Mouse (Mus musculus) heart, embryonic 14.5 days (tissue): ENCODE data around the gene 3110070M22Rik. TPM values are rescaled to one million over a fixed set of nuclear protein-coding genes. Genes with fewer than 3 reads are reported as not detected.
"Not testable (repeated sequence)": the region's sequence is repeated elsewhere in the genome, so short reads cannot be mapped to it uniquely, and the experiment has no call there.

Experiments used
- ATAC-seq: fragments of 200-750 bp; cut with Nextera tagmentation; 2 replicates; pipeline ENCODE4 v1.8.0; 2017; ENCODE audit warnings: low read depth, moderate TSS enrichment; ENCODE audit not compliant: insufficient number of reproducible peaks, insufficient read depth, low FRiP score
- H3K27ac ChIP-seq, 2 experiments: fragments of 200-500 bp in 1 of 2; fragments of 300-500 bp in 1 of 2; sonication (generic) in 1 of 2; replicated peaks in 1 of 2; 2 replicates each; pipeline ENCODE4 v1.5.1; 2012 to 2014; ENCODE audit warnings: low read depth in 2 of 2, low read length in 2 of 2, control low read depth in 1 of 2, mild to moderate bottlenecking in 1 of 2, mixed read lengths in 1 of 2; ENCODE audit not compliant: control insufficient read depth in 1 of 2, insufficient read depth in 1 of 2
- H3K27me3 ChIP-seq: fragments of 300-500 bp; sonication (generic); 2 replicates; pipeline ENCODE4 v1.6.1; 2014; ENCODE audit warnings: mild to moderate bottlenecking, low read length, control low read depth; ENCODE audit not compliant: control insufficient read depth, insufficient read depth
- H3K36me3 ChIP-seq: fragments of 300-500 bp; sonication (generic); 2 replicates; pipeline ENCODE4 v1.6.1; 2014; ENCODE audit warnings: mild to moderate bottlenecking, control low read depth, low read length, mixed read lengths; ENCODE audit not compliant: control insufficient read depth, insufficient read depth
- H3K4me1 ChIP-seq, 2 experiments: fragments of 200-500 bp in 1 of 2; fragments of 300-500 bp in 1 of 2; sonication (generic) in 1 of 2; 2 replicates each; pipeline ENCODE4 v1.6.1; 2012 to 2014; ENCODE audit warnings: low read length in 2 of 2, control low read depth in 1 of 2, mixed read lengths in 1 of 2; ENCODE audit not compliant: control insufficient read depth in 2 of 2, insufficient read depth in 2 of 2
- H3K4me2 ChIP-seq: fragments of 300-500 bp; sonication (generic); 2 replicates; pipeline ENCODE4 v1.6.1; 2014; ENCODE audit warnings: mild to moderate bottlenecking, low read length
- H3K4me3 ChIP-seq, 2 experiments: fragments of 200-500 bp in 1 of 2; fragments of 300-500 bp in 1 of 2; sonication (generic) in 1 of 2; 2 replicates each; pipeline ENCODE4 v1.5.1; 2012 to 2014; ENCODE audit warnings: low read length in 2 of 2, mild to moderate bottlenecking in 2 of 2, control low read depth in 1 of 2, low read depth in 1 of 2, moderate library complexity in 1 of 2; ENCODE audit not compliant: control insufficient read depth in 1 of 2, insufficient read depth in 1 of 2
- H3K9ac ChIP-seq: fragments of 300-500 bp; sonication (generic); 2 replicates; pipeline ENCODE4 v1.6.1; 2014; ENCODE audit warnings: mild to moderate bottlenecking, low read length
- H3K9me3 ChIP-seq: fragments of 300-500 bp; sonication (generic); 2 replicates; pipeline ENCODE4 v1.6.1; 2016; ENCODE audit warnings: low read length, control low read depth; ENCODE audit not compliant: control insufficient read depth
- WGBS: fragments of 180-500 bp; shearing (Covaris S2); extraction: QIAGEN DNeasy Blood & Tissue Kit; methylation state at CpG from one replicate; pipeline ENCODE4 v1.1.7; 2014; 5-methylcytosine and 5-hydroxymethylcytosine counted together
- polyA plus RNA-seq: library from polyadenylated mRNA; unstranded; fragments of >200 nt; fragmentation: Nextera tagmentation; extraction: Ambion mirVana; gene quantifications from 2 replicates; pipeline ENCODE4 v1.2.1, GENCODE M21; 2014

The 3110070M22Rik gene
- 0.77 and 1.1 TPM in 2 replicates for polyA plus RNA-seq

GRCm38 (mm10) chr13:119487880-119488580 lies at the start of gene 3110070M22Rik, which contains the start of gene Tmem267:
3110070M22Rik (minus strand) TSS chr13:119488383.
Tmem267 (plus strand) TSS chr13:119488039.
- Histone ChIP-seq H3K36me3 (peaks cover 33% of the 10 kb centered on the region), H3K27ac (peak within 1 kb of the TSS; percentile 46 to 67; a peak in 3 of 4 replicates), H3K9me3 (peaks cover 8% of the 10 kb centered on the region), H3K4me1 (no peaks in the 10 kb centered on the region), H3K27me3 (no peaks in the 10 kb centered on the region), H3K4me3 (no peak within 1 kb of the TSS), H3K9ac (no peak within 1 kb of the TSS; the same call in none of the 2 replicates), H3K4me2 (no peak within 1 kb of the TSS)
- ATAC-seq, result no peak
- WGBS, result 59% methylated on average over 87 of the region's 87 CpGs

GRCm38 (mm10) chr13:119494938-119495337 lies 6.8 kb upstream of the 3110070M22Rik start:
- not testable (repeated sequence) for H3K9ac ChIP-seq, H3K36me3 ChIP-seq, H3K4me3 ChIP-seq, H3K4me2 ChIP-seq, H3K27me3 ChIP-seq, H3K27ac ChIP-seq, ATAC-seq, H3K4me1 ChIP-seq
- H3K9me3 ChIP-seq, result peaks cover 11% of the 10 kb centered on the region
- 90% methylated on average over 9 of the region's 22 CpGs for WGBS

- H3K9me3 ChIP-seq, result peaks cover 13% of the 10 kb centered on the region
- ATAC-seq, H3K4me2 ChIP-seq, H3K27ac ChIP-seq, H3K4me1 ChIP-seq, H3K27me3 ChIP-seq, H3K4me3 ChIP-seq, H3K36me3 ChIP-seq, H3K9ac ChIP-seq: not testable (repeated sequence)
- 83% methylated on average over 10 of the region's 10 CpGs for WGBS
These were observed 3.9 kb upstream of the 3110070M22Rik start for GRCm38 (mm10) chr13:119492083-119492482.

- no peak overlapping the region for H3K27ac ChIP-seq
- no peak overlapping the region for H3K4me3 ChIP-seq
- H3K4me1 ChIP-seq, result no peaks in the 10 kb centered on the region
- H3K9me3 ChIP-seq, result peaks cover 8% of the 10 kb centered on the region
- no peaks in the 10 kb centered on the region for H3K27me3 ChIP-seq
- no peak overlapping the region for H3K9ac ChIP-seq
- WGBS, result 42% methylated on average over 7 of the region's 7 CpGs
- no peak overlapping the region for H3K4me2 ChIP-seq
- no peak for ATAC-seq
- peaks cover 40% of the 10 kb centered on the region for H3K36me3 ChIP-seq
These were observed 829 bp downstream of the 3110070M22Rik start for GRCm38 (mm10) chr13:119487354-119487753.

GRCm38 (mm10) chr13:119477789-119478188 lies 10.4 kb downstream of the 3110070M22Rik start:
- H3K4me3 ChIP-seq, result no peak overlapping the region
- H3K27ac ChIP-seq, result no peak overlapping the region
- 84% methylated on average over 2 of the region's 2 CpGs for WGBS
- H3K27me3 ChIP-seq, result no peaks in the 10 kb centered on the region
- peaks cover 90% of the 10 kb centered on the region for H3K36me3 ChIP-seq
- H3K9me3 ChIP-seq, result no peaks in the 10 kb centered on the region
- H3K4me1 ChIP-seq, result no peaks in the 10 kb centered on the region
- no peak overlapping the region for H3K4me2 ChIP-seq
- no peak for ATAC-seq
- no peak overlapping the region for H3K9ac ChIP-seq

- Histone ChIP-seq H3K27me3 (no peaks in the 10 kb centered on the region), H3K9me3 (no peaks in the 10 kb centered on the region), H3K4me2 (no peak overlapping the region), H3K27ac (no peak overlapping the region), H3K9ac (no peak overlapping the region), H3K4me1 (no peaks in the 10 kb centered on the region), H3K4me3 (no peak overlapping the region), H3K36me3 (peaks cover 90% of the 10 kb centered on the region)
- WGBS, result 42% methylated on average over 9 of the region's 9 CpGs
- no peak for ATAC-seq
These were observed 11.6 kb downstream of the 3110070M22Rik start for GRCm38 (mm10) chr13:119476631-119477030.

- Histone ChIP-seq H3K4me2 (peak within 1 kb of the TSS; percentile 91), H3K27me3 (no peaks in the 10 kb centered on the region), H3K9ac (peak within 1 kb of the TSS; percentile 89), H3K36me3 (peaks cover 36% of the 10 kb centered on the region), H3K27ac (peak within 1 kb of the TSS; percentile 40 to 75), H3K4me1 (peaks cover 3 to 8% of the 10 kb centered on the region in 2 experiments), H3K4me3 (peak within 1 kb of the TSS; percentile 69 to 84), H3K9me3 (no peaks in the 10 kb centered on the region)
- 2% methylated on average over 57 of the region's 57 CpGs for WGBS
- peak; percentile 88 for ATAC-seq
These were observed 25.3 kb downstream of the 3110070M22Rik start, which contains the start of gene 4833420G17Rik for GRCm38 (mm10) chr13:119462596-119463560. 4833420G17Rik (plus strand) TSS chr13:119462768.
